Mouse (Mus musculus) bone marrow, adult 2 months (tissue): ENCODE results near the gene Cnga1.

Source experiments
- CTCF ChIP-seq: fragments of 200-500 bp; IDR thresholded peaks from 2 replicates; pipeline ENCODE4 v1.5.1; 2011; ENCODE audit warnings: low read length, control low read depth; ENCODE audit not compliant: control insufficient read depth, insufficient read depth
- POLR2A ChIP-seq: fragments of 200-500 bp; IDR thresholded peaks from 2 replicates; pipeline ENCODE4 v1.6.1; 2011; ENCODE audit warnings: low read depth, mild to moderate bottlenecking, control low read depth, low read length, borderline replicate concordance; ENCODE audit not compliant: control insufficient read depth

DNA sequence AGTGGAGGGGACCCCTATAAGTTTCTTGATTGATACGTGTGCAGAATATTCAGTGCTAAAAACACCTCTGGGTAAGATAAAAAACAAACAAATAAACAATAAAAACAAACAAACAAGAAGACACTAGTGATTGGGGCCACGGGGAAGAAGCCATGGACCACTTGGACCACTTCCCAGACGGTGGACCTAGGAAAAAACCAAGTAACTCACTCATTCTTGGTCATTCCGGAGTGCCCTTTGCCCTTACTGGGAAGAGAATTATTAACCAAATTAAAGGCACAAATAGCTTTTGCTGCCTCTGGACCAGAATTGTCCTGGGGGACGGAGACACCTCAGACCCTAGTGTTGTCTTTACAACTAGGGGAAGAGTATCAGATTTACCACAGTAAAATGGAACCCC is 78.5 kb downstream of the Cnga1 start:
- TF ChIP-seq CTCF = no peak
- TF ChIP-seq POLR2A = no peak
